Mouse (Mus musculus) adrenal gland (tissue): ENCODE results near the gene Tomm7.
"Not testable (repeated sequence)": the region's sequence is repeated elsewhere in the genome, so short reads cannot be mapped to it uniquely, and the experiment has no call there.

Experiments
- intact Hi-C: fragments of 180-260 bp; cut with DNase I; formaldehyde crosslinking; loops from one replicate; pipeline ENCODE4 v1.15.1; 2025
- long read RNA-seq, 2 experiments: library from polyadenylated mRNA; unstranded; transcript quantifications; one replicate each; pipeline ENCODE4 v2.0.0; 2020; ENCODE audit warnings: borderline replicate concordance in 1 of 2; ENCODE audit not compliant: insufficient replicate concordance in 1 of 2

Tomm7 gene
- long read RNA-seq, experiment 1, transcript Tomm7-201 (3 exons, 1,125 nt), result major isoform, 120 of 120 reads
- long read RNA-seq, experiment 1, partial matches to known transcripts, result 0 of 120 reads
- long read RNA-seq, experiment 1, other reads (novel, unspliced or antisense), result 0 of 120 reads
- long read RNA-seq, experiment 2, transcript Tomm7-201 (3 exons, 1,125 nt), result major isoform, 119 of 122 reads
- long read RNA-seq, experiment 2, partial matches to known transcripts, result 0 of 122 reads
- long read RNA-seq, experiment 2, other reads (novel, unspliced or antisense), result 3 of 122 reads

- intact Hi-C loops, result no loop called here
Measured at GRCm38 (mm10) chr5:23843674-23844530, at the start of gene Tomm7. Gene Tomm7 (minus strand): TSS chr5:23844161.

- intact Hi-C loops, result loop anchor here (5.0 kb wide), 2 partner anchors 74 to 184 kb away; no protein-coding TSS in a partner anchor
Measured at GRCm38 (mm10) chr5:23893156-23893863, 49.3 kb upstream of the Tomm7 start.

GRCm38 (mm10) chr5:23890734-23891133 is 46.8 kb upstream of the Tomm7 start:
- intact Hi-C loops, result loop anchor here (5.0 kb wide), 2 partner anchors 77 to 187 kb away; no protein-coding TSS in a partner anchor

GRCm38 (mm10) chr5:23889461-23889860 is 45.5 kb upstream of the Tomm7 start:
- intact Hi-C loops, result loop anchor here (5.0 kb wide), 1 partner anchor 173 kb away; no protein-coding TSS in a partner anchor

- intact Hi-C loops, result loop anchor here (5.0 kb wide), 1 partner anchor 175 kb away; no protein-coding TSS in a partner anchor
Measured at GRCm38 (mm10) chr5:23887111-23887510, 43.1 kb upstream of the Tomm7 start.

- intact Hi-C loops, result no loop called here
Measured at GRCm38 (mm10) chr5:23874457-23874856, 30.5 kb upstream of the Tomm7 start.

- intact Hi-C loops, result no loop called here
Measured at GRCm38 (mm10) chr5:23872586-23872985, 28.6 kb upstream of the Tomm7 start.

GRCm38 (mm10) chr5:23871323-23871722 is 27.4 kb upstream of the Tomm7 start:
- intact Hi-C loops, result not testable (repeated sequence)

- intact Hi-C loops, result no loop called here
Measured at GRCm38 (mm10) chr5:23865941-23866340, 22.0 kb upstream of the Tomm7 start.

- intact Hi-C loops, result no loop called here
Measured at GRCm38 (mm10) chr5:23864054-23864965, 20.3 kb upstream of the Tomm7 start.

GRCm38 (mm10) chr5:23863166-23864053 is 19.4 kb upstream of the Tomm7 start:
- intact Hi-C loops, result no loop called here

- intact Hi-C loops, result no loop called here
Measured at GRCm38 (mm10) chr5:23862291-23862690, 18.3 kb upstream of the Tomm7 start.

- intact Hi-C loops, result no loop called here
Measured at GRCm38 (mm10) chr5:23861721-23862120, 17.8 kb upstream of the Tomm7 start.

- intact Hi-C loops, result no loop called here
Measured at GRCm38 (mm10) chr5:23859896-23860295, 15.9 kb upstream of the Tomm7 start.

GRCm38 (mm10) chr5:23859087-23859718 is 15.2 kb upstream of the Tomm7 start:
- intact Hi-C loops, result no loop called here

- intact Hi-C loops, result no loop called here
Measured at GRCm38 (mm10) chr5:23858643-23859042, 14.7 kb upstream of the Tomm7 start.

GRCm38 (mm10) chr5:23858001-23858400 is 14.0 kb upstream of the Tomm7 start:
- intact Hi-C loops, result no loop called here

- intact Hi-C loops, result no loop called here
Measured at GRCm38 (mm10) chr5:23857189-23857588, 13.2 kb upstream of the Tomm7 start.

- intact Hi-C loops, result no loop called here
Measured at GRCm38 (mm10) chr5:23856164-23856563, 12.2 kb upstream of the Tomm7 start.
